Mouse (Mus musculus) adrenal gland, postnatal 14 days (tissue): ENCODE results near the gene Dazap1. TPM values are rescaled to one million over a fixed set of nuclear protein-coding genes. Genes with fewer than 3 reads are reported as not detected.
"Not testable (repeated sequence)": the region's sequence is repeated elsewhere in the genome, so short reads cannot be mapped to it uniquely, and the experiment has no call there.

ENCODE experiments used
- DNase-seq: peaks from one replicate; pipeline ENCODE4 v3.0.0; 2021; ENCODE audit warnings: mixed read lengths
- long read RNA-seq, 2 experiments: library from polyadenylated mRNA; stranded (forward); transcript quantifications; one replicate each; pipeline ENCODE4 v2.0.0; 2021
- total RNA-seq: library from RNA; stranded (reverse); gene quantifications from 2 replicates; pipeline ENCODE4 v1.2.3, GENCODE M21; 2021

Gene Dazap1
- total RNA-seq: 92.9 and 115 TPM in 2 replicates
- long read RNA-seq, experiment 1, transcript Dazap1-201 (12 exons, 1,994 nt): minor isoform, 5 of 57 reads
- long read RNA-seq, experiment 1, transcript Dazap1-203 (12 exons, 2,081 nt): major isoform, 25 of 57 reads
- long read RNA-seq, experiment 1, partial matches to known transcripts: 12 of 57 reads
- long read RNA-seq, experiment 1, other reads (novel, unspliced or antisense): 14 of 57 reads
- long read RNA-seq, experiment 2, transcript Dazap1-203 (12 exons, 2,081 nt): major isoform, 13 of 39 reads
- long read RNA-seq, experiment 2, partial matches to known transcripts: 14 of 39 reads
- long read RNA-seq, experiment 2, other reads (novel, unspliced or antisense): 8 of 39 reads

DNA sequence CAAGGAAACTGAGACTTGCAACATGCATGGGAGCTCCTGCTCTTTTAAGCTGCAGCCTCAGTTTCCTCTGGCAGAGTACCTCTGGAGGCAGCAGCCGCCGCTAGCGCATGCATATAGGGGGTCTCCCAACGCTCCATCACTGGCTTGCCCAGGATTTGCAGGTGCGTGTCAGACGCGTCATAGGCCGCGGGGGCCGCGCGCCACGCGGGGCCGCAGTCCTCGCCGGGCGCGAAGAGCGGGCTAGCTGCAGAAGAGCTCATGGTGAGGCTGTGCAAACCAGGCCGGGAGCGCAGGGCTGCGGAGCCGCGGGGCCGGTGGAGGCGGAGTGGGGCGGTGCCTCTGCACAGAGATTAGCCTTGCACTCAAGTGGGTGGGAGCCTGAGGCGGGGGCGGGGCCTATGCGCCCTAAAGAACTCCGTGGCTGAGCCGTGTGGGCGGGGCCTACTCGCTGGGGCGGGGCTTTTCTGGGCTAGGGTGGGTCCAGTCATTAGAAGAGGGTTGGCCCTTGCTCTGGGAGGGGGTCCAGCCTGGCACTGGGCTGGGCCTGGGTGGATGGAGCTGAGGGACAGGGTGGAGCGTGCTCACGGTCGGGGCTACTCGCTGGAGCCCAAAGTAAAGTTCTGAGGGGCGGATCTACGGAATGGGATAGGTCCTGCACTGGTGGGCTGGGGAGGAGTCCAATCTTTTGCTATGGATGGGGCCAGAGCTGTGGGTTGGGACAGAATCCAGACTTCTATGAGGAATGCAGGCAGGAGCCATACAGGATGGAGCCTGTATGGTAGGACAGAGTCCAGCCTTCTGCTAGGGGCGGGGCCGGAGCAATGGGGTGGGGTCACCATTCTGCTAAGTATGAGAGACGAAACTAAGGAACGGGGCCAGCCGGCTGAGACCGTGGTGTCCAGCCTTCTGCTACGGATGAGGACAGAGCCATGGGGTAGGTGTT is at the start of gene Dazap1, which contains the start of gene Gamt:
Gene Dazap1 (plus strand): TSS at position 845 of the 943 bp plus-strand sequence.
Gene Gamt (minus strand): TSS at position 371 of the 943 bp plus-strand sequence.
- DNase-seq: peak; percentile 99

GRCm38 (mm10) chr10:80211547-80212103 is 49.7 kb upstream of the Dazap1 start:
- not testable (repeated sequence) for DNase-seq

- DNase-seq: no peak
Measured at GRCm38 (mm10) chr10:80215048-80215772, 46.1 kb upstream of the Dazap1 start.

DNA sequence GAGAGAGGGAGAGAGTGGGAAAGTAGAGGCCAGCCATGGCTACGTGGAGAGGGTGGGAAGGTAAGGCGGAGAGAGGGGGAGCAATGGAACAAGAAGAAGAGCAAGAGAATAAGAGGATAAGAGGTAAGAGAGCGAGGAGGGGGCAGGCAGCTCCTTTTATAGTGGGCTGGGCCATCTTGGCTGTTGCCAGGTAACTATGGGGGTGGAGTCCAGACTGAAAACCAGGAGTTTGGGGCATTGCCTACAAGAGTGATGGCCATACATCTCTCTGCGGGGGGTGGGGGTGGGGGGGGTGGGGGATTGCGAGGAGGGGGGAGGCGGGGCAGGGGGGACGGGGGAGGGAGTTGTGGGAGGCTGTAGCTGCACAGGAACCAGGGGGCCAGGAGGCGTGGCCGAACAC is 40.6 kb upstream of the Dazap1 start:
- no peak for DNase-seq

- not testable (repeated sequence) for DNase-seq
Measured at GRCm38 (mm10) chr10:80223137-80223536, 38.1 kb upstream of the Dazap1 start.

- no peak for DNase-seq
Measured at GRCm38 (mm10) chr10:80226071-80226415, 35.2 kb upstream of the Dazap1 start.

GRCm38 (mm10) chr10:80226416-80227165 is 34.7 kb upstream of the Dazap1 start, which contains the start of gene Mum1:
Gene Mum1 (plus strand): TSS chr10:80226434.
- DNase-seq: peak; percentile 100

DNA sequence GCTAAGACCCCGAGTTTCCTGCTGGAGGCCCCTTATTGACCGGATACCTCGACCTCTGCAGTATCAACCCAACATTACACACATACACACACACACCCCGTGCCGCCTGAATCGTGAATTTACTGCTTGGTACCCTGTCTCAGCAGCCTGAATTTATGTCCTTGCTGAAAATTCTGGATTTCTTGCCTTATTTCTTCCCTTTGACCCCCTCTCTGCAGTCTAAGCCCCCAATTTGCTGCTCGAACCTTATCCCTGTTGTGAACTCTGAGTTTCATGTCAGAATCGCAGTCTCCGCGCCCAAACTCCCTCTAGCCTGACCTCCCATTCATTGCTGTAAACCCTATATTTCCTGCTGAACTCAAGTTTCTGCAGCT is 34.1 kb upstream of the Dazap1 start:
- DNase-seq: no peak

DNA sequence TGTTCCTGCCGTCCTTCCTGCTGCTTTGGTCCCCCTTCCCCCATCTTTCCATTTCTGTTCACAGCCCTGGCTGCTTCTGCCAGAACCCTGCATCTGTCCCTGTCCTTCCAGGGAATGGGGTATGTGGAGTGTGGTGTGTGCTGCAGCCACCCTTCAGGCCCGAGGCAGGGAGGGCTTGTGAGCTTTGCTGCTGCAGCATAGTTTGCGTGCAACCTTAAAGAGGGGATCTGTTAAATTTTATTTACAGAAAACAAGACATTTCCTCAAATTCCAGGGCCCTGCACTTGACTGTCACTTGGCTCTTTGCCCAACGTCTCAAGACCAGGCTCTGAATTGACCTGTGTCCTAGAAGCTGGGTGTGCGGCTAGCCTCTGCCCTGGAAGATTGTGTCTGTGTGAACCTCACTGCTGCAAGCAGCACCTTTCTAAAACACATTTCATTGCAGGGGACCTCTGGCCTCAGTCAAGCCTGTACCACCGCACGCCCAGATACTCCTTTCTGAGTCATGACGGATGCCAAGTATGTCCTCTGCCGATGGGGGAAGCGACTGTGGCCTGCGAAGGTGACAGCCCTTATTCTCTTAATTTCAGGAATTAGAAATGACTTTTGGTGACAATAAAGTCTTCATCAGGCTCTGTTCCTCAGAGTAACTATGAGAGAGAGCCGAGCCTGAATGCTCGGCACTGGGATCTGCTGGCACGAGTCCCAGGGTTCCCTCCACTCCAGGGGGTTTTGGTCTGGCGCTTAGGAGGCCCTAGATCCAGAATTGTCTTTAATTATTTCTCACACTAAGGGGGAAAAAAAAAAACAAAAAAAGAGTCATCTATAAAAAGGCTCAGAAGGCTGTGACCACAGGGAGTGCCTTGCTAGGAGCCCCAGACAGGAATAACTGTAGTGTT is 33.2 kb upstream of the Dazap1 start:
- peak; percentile 44 for DNase-seq

DNA sequence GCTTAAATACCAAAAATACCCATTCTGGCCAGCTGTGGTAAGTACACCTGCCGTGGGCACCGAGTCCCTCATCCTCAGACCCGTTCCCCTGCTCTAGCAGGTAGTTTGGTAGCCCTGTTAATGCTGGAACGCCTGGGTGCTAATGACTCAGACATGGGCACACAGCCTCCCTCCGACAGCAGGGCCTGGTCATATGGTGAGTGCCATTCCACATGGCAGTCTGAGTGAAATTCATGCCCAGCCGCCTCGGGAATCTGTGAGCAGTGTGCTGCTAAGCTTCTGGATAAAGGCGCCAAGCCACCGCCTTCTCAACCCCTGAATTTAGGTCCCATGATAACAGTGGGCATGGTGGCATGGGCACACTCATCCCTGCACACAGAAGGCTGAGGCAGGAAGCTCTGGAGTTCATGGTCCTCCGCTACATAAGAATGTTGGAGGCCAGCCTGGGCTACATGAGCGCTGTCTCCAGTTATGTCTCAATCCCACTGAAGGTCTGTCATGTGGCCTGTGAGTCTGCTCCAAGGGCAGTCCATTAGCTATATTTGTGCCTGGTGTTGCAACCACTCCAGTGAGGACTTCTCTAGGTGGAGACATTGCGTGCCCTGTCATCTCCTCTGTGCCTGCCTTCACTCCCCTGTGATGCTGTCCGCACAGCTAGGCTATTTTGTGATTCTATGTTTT is 25.0 kb upstream of the Dazap1 start:
- no peak for DNase-seq

DNA sequence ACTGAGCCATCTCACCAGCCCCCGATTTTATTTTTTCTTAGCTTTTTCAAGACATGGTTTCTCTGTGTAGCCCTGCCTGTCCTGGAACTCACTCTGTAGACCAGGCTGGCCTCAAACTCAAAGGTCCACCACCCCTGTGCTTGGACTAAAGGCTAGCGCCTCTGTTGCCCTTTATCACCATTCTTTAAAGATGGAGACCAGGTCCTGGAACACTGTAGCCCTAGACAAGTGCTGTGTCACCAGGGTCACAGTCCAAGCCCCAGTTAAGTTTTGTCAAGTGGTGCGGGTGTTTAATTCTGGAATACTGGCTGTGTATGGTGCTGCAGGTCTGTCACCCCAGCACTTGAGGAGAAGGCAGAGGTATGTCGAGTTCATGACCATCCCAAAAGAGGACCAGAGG is 24.3 kb upstream of the Dazap1 start:
- no peak for DNase-seq

GRCm38 (mm10) chr10:80238306-80238705 is 23.0 kb upstream of the Dazap1 start:
- DNase-seq: no peak

- DNase-seq: no peak
Measured at GRCm38 (mm10) chr10:80239791-80240190, 21.5 kb upstream of the Dazap1 start.

- DNase-seq: no peak
Measured at GRCm38 (mm10) chr10:80242088-80242487, 19.2 kb upstream of the Dazap1 start.

DNA sequence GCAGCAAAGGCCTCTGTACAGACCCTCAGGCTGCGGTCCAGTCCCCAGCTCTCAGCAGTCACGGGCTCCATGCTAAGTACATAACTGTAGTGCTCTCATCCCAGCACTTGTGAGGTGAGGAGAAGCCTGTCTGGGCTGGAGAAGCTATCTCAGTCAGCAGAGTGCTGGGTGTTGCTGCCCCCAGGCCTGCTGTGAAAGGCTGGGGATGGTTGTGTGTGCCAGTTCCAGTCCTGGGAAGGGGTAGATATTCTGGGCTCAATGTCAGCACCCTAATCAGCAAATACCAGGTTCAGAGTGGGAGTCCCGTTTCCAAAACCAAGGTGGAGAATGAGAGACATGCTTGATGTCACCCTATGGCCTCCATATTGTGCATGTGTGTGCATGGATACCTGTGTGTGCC is 18.7 kb upstream of the Dazap1 start:
- DNase-seq: no peak

DNA sequence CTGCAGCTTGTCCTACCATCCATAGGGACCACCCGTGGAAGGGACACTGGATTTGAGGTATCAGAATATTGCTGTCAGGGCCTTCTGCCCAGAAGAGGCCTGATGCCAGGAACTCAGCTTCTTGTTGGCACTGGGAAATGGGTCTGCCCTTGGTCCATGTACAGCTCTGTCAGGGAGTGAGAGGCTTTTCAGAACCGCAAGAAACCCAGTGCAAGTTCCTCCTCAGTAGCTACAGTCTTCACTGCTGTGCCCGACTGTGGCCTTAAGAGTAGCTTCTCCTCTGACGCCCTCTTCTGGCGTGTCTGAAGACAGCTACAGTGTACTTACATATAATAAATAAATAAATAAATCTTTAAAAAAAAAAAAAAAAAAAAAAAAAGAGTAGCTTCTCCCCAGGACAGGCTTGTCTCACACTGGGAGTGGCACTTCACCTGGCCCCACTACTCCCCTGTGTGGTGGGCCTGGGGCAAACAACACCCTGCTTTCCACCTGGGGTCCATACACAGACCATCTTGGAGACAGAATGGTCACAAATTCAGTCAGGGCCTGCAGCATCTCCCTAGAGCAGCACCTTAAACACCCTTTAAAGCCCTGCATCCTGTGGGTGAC is 16.4 kb upstream of the Dazap1 start:
- DNase-seq: peak; percentile 64

DNA sequence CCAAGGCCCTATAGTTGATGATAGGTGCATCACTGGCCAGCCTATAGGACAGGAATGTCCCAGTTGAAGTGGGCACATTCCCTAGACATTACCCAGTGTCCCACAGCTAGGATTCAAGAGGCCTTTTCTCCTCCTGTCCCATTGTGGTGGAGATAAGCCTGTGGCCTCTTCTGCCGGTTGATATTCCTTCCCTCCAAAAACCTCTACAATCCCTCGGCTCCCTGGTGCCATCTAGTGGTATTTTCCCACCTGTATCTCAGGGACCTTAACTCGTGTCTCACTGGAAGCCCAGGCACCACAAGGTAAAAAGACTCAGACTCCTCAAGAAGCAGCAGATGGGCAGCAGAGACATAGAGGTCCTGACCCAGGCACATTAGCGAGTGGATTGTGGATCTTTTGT is 15.7 kb upstream of the Dazap1 start:
- DNase-seq: peak; percentile 90

DNA sequence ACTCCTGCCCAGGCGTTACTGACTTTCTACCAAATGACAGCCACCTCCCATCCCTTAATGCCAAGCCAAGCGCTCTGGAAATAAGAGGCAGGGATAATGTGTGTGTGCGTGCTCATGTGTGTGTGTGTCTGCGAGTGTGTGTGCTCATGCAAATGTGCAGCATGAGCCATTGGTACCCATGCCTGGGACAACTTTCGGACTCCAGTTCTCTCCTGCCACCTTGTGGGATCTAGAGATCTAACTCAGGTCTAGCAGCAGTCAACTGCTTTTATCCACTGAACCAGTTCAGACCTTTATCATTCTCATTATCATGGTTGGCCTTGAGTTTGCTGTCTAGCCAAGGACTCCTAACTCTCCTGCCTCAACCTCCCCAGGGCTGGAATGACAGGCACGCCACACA is 13.4 kb upstream of the Dazap1 start:
- DNase-seq: no peak

- not testable (repeated sequence) for DNase-seq
Measured at GRCm38 (mm10) chr10:80248437-80248836, 12.8 kb upstream of the Dazap1 start.
